Mouse (Mus musculus): ENCODE data around the gene Suz12. TPM values are rescaled to one million over a fixed set of nuclear protein-coding genes. Genes with fewer than 3 reads are reported as not detected.
"Not testable (repeated sequence)": the region's sequence is repeated elsewhere in the genome, so short reads cannot be mapped to it uniquely, and the experiment has no call there.

Gene Suz12
- total RNA-seq, 2 experiments from 2014 or later, result 64.6 to 86.8 TPM

- no peak for ATAC-seq (ENCODE audit: poor library complexity, severe bottlenecking)
These were observed 1.3 kb upstream of the Suz12 start for GRCm38 (mm10) chr11:79991600-79991999.

- no peak for ATAC-seq (ENCODE audit: poor library complexity, severe bottlenecking)
These were observed 793 bp upstream of the Suz12 start for GRCm38 (mm10) chr11:79992035-79992591.

DNA sequence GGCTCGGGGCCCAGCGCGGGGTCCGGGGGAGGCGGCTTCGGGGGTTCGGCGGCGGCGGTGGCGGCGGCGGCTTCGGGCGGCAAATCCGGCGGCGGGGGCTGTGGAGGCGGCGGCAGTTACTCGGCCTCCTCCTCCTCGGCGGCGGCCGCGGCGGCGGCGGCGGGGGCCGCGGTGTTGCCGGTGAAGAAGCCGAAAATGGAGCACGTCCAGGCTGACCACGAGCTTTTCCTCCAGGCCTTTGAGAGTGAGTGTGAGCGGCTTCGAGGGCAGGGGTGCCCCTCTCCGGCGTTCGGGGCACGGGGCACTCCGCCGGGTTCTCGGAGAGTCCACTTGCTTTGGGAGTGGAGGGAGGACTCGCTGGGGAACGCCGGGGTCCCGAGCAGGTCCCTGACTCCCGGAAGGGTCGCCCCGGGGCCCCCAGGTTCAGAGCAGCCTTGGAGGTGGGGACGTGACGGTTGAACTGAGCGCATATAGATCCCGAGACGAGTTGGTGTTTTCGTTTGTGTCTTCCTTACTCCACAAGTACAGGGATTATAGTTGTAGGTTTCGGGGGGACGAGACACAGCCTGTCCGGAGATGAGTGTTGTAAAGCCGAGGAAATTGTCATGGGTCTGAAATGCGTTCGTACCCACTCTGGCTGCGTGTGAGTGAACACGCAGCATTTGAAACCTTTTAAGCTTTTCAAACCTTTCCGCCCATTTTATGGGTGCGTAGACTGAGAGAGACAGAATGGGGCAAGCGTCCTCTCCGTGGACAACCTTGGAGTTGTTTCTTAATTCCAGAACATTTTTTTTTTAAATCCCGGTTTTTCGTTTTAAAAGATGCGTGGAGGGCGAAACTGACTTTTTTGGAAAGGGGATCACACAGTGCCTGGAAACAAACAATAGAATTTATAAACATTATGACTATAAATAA, 707 bp downstream of the Suz12 start:
- ATAC-seq (ENCODE audit: poor library complexity, severe bottlenecking), result no peak

- ATAC-seq (ENCODE audit: poor library complexity, severe bottlenecking), result no peak
These were observed 1.5 kb downstream of the Suz12 start for GRCm38 (mm10) chr11:79994271-79994988.

DNA sequence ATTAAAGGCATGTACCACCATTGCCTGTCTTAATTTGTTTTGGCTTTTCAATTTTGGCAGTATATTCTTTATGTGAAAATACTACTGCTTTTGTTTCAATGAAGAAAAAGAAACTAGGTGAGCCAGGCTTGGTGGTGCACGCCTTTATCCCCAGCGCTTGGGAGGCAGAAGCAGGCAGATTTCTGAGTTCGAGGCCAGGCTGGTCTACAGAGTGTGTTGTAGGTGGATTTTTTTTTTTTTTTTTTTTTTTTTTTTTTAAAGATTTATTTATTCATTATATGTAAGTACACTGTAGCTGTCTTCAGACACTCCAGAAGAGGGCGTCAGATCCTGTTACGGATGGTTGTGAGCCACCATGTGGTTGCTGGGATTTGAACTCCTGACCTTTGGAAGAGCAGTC, 23.6 kb downstream of the Suz12 start:
- not testable (repeated sequence) for ATAC-seq (ENCODE audit: poor library complexity, severe bottlenecking)

DNA sequence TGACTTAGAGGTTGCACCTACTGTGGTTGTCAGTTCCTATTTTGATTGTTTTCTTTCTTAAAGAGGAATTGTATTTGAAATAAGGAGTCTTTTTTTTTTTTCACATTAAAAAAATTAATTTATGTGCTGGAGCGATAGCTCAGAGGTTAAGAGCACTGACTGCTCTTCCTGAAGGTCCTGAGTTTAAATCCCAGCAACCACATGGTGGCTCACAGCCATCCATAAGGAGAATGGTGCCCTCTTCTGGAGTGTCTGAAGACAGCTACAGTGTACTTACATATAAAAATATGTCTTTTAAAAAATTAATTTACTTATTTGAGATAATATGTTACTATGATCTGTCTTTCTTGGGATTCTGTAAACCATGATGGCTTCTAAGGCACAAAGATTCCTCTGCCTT, 26.9 kb downstream of the Suz12 start:
- no peak for ATAC-seq (ENCODE audit: poor library complexity, severe bottlenecking)

- ATAC-seq (ENCODE audit: poor library complexity, severe bottlenecking), result no peak
These were observed 28.4 kb downstream of the Suz12 start for GRCm38 (mm10) chr11:80021306-80021705.

DNA sequence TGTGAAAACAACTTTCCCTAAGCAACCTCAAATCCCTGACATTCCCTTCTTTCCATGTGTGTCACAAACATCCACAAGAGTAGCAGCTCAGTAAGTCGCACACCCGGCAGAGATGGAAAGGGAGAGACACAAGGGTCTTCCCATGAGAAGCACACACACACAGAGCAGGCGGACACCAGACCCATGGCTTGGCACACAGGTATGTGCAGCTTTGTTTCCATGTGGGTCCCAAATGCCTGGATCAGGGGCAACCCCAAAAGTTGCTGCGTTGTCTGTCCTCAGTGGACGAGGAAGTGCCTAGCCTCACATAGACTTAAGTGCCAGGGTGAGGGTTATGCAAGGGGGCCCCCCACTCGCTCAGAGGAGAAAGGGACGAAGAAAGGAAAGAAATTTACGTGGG, 44.6 kb downstream of the Suz12 start:
- ATAC-seq (ENCODE audit: poor library complexity, severe bottlenecking), result no peak

- ATAC-seq (ENCODE audit: poor library complexity, severe bottlenecking), result peak; percentile 85
These were observed 49.9 kb downstream of the Suz12 start for GRCm38 (mm10) chr11:80042615-80043418.

DNA sequence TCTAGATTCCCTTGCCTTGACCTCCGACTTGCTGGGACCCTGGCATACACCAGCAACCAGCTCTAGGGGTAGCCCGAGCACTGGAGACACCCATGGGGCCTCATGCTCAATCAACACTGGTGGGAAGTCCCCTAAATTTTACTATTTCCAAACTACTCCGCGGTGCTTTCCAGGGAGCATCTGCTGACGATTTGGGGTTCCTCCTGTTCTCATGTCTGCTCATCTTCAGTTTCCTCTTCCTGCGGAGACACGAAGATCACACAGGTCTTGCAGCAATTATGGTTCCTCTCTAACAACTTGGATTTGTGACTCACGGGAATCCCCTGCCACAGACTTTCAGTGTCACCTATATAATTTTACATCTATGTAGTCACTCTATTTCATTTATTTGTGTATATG, 50.5 kb downstream of the Suz12 start:
- no peak for ATAC-seq (ENCODE audit: poor library complexity, severe bottlenecking)

- no peak for ATAC-seq (ENCODE audit: poor library complexity, severe bottlenecking)
These were observed 54.0 kb downstream of the Suz12 start for GRCm38 (mm10) chr11:80046856-80047255.

DNA sequence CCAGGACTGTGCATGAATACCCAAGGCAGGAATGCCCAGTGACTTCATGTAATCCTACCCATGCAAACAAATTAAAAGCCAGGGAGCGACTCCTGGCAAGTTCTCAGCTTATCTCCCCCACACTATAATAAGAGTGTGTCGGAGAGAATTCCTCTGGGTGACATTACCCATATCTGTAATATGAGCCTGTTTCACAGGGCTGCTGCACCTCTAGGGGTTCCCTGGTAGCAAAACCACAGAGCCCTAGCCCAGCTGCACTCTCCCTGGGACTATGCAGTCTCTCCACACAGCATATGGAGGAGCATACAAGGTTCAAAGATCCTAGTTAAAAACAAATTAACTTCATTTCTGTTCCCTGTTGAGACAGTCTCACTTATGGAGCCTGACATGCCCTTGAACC, 57.2 kb downstream of the Suz12 start:
- no peak for ATAC-seq (ENCODE audit: poor library complexity, severe bottlenecking)

- no peak for ATAC-seq (ENCODE audit: poor library complexity, severe bottlenecking)
These were observed 59.5 kb downstream of the Suz12 start for GRCm38 (mm10) chr11:80052456-80052855.

DNA sequence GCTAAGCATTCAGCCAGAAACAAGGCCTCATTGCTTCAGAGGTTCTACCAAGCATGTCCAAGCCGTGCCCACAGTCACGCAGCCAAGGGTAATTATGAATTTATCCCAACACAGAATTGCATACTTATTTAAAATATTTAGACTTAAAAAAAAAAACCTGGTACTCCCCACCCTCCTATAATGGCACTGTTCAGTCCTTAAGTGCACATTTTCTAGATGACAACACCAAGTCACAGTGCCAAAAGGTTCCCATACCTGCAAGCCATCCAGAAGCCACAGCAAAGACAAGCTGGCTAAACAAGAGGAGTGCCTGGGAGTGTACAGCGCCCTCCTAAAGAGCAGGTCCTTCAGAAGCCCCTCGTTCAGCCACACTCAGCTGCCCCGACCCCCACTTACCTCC, 60.3 kb downstream of the Suz12 start:
- no peak for ATAC-seq (ENCODE audit: poor library complexity, severe bottlenecking)

DNA sequence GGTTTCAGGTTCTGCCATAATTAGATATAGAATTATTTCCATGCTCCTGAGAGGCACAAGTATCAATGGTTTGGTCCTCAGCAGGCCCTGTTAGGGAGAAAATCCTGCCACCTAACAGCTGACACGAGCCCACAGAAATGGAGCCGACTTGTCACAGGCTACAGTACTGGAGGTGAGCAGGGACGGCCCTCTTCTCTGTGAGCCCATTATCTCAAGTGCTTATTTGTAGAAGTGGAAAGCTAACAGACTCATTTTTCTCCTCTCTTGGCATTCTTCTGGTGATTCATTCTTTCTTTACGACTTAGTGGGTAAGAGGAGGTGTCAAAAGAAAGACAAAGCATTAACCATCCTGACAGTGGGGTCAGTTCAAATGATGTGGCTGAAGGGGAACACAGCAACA, 61.8 kb downstream of the Suz12 start:
- no peak for ATAC-seq (ENCODE audit: poor library complexity, severe bottlenecking)

- ATAC-seq (ENCODE audit: poor library complexity, severe bottlenecking), result no peak
These were observed 63.2 kb downstream of the Suz12 start for GRCm38 (mm10) chr11:80056141-80056540.

DNA sequence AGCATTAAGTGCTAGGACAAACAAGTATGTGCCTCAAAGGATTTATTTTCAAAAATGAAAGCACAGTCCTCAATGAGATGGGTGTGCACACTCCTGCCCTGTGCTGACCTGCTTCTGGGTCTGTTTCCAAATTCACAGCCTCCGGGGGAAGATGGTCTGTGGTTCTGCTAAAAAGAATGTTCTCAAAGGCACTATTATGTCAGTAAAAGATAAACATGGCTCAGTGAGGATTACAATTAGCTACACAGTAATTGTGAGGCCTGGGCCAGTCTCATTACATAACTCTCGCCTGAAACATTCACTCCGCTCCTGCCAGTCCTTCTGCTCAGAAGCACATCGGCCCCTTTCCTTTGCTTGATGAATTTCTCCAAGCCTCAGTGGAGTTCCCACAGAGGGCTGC, 69.3 kb downstream of the Suz12 start:
- ATAC-seq (ENCODE audit: poor library complexity, severe bottlenecking), result no peak

DNA sequence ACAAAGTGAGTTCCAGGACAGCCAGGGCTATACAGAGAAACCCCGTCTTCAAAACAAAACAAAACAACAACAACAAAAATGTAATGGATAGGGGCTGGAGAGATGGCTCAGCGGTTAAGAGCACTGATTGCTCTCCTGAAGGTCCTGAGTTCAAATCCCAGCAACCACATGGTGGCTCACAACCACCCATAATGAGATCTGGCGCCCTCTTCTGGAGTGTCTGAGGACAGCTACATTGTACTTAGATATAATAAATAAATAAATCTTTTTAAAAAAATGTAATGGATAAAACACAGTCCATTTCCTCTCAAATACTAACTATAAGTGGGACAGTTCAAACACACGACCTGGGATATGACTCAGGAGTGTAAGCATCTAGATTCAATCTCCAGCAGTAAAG, 73.5 kb downstream of the Suz12 start:
- not testable (repeated sequence) for ATAC-seq (ENCODE audit: poor library complexity, severe bottlenecking)

DNA sequence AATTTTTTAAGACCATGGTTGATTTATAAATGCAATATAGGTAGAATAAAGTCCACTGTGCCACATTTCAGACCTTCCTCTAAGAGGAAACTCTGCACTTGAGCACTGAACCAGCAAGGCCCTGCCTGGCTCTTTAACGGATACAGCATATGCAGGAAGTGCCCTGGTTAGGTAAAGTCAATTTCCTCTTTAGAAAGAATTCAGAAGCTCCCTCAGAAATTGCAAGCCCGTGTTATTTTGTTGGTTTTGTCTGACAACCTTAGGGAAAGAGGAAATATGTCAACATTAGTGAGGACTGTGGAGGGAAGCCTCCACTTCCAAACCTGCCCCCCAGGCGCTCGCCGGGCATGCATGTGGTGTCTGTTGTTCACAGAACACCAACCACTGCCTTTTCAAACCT, 74.7 kb downstream of the Suz12 start:
- ATAC-seq (ENCODE audit: poor library complexity, severe bottlenecking), result peak; percentile 89

DNA sequence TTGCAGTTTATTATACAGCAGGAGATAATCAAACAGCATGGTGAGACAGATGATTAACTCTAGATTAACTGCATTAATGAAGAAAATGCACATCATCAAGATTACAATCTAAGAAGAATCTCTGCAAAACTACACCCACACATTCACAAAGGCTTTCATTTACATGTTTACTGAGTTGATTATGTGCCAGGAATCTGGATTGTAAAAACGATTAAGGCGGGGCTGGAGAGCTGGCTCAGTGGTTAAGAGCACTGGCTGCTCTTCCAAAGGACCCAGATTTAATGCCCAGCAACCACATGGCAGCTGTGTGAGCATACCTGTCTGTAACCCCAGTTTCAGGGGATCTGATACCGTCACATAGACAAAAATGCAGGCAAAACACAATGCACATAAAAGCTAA, 76.9 kb downstream of the Suz12 start:
- ATAC-seq (ENCODE audit: poor library complexity, severe bottlenecking), result no peak

DNA sequence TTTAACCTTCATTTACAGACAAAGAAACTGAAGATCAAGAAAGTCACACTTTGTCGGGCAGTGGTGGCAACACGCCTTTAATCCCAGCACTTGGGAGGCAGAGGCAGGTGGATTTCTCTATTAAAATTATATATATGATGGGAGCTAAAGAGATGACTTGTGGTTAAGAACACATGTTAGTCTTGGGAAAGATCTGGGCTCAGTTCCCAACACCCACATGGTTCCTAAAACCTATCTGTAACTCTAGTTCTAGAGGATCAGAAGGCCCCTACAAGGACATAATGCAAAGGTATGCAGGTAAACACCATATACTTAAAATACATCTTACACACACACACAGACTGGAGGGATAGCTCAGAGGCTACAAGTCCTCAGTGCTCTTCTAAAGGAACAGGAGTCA, 78.1 kb downstream of the Suz12 start:
- ATAC-seq (ENCODE audit: poor library complexity, severe bottlenecking), result no peak

All from megakaryocyte, adult 5-6 weeks (primary cell).